Mouse (Mus musculus): Measurements from ENCODE around the gene Mlkl.

The Mlkl gene

GRCm38 (mm10) chr8:111264693-111265220, 73.2 kb downstream of the Mlkl start:
- in situ Hi-C loops (cut with MboI; ENCODE audit: unreplicated experiment in 2 of 2) = no loop called here

GRCm38 (mm10) chr8:111261981-111262381, 76.0 kb downstream of the Mlkl start:
- in situ Hi-C loops (cut with MboI; ENCODE audit: unreplicated experiment in 2 of 2) = no loop called here
